Mouse (Mus musculus) midbrain, embryonic 14.5 days (tissue): ENCODE measurements around the gene Ugt2b37. TPM values are rescaled to one million over a fixed set of nuclear protein-coding genes. Genes with fewer than 3 reads are reported as not detected.
"Not testable (repeated sequence)": the region's sequence is repeated elsewhere in the genome, so short reads cannot be mapped to it uniquely, and the experiment has no call there.

Source experiments
- ATAC-seq: fragments of 200-750 bp; cut with Nextera tagmentation; 2 replicates; pipeline ENCODE4 v1.8.0; 2017; ENCODE audit warnings: moderate number of reproducible peaks, moderate library complexity; ENCODE audit not compliant: low FRiP score, low TSS enrichment
- DNase-seq: peaks from one replicate; pipeline ENCODE4 v3.0.0-alpha.2; 2015
- H3K27ac ChIP-seq: fragments of 300-500 bp; sonication (generic); replicated peaks from 2 replicates; pipeline ENCODE4 v1.5.1; 2014; ENCODE audit warnings: mild to moderate bottlenecking, low read depth, low read length, moderate library complexity
- H3K27me3 ChIP-seq: fragments of 300-500 bp; sonication (generic); 2 replicates; pipeline ENCODE4 v1.6.1; 2014; ENCODE audit warnings: low read length, control low read depth, mixed read lengths; ENCODE audit not compliant: control insufficient read depth, insufficient read depth
- H3K36me3 ChIP-seq: fragments of 300-500 bp; sonication (generic); 2 replicates; pipeline ENCODE4 v1.6.1; 2014; ENCODE audit warnings: low read length, control low read depth; ENCODE audit not compliant: control insufficient read depth, insufficient read depth
- H3K4me1 ChIP-seq: fragments of 300-500 bp; sonication (generic); 2 replicates; pipeline ENCODE4 v1.6.1; 2014; ENCODE audit warnings: mild to moderate bottlenecking, antibody characterized with exemption, low read length, control low read depth; ENCODE audit not compliant: control insufficient read depth, insufficient read depth
- H3K4me2 ChIP-seq: fragments of 300-500 bp; sonication (generic); 2 replicates; pipeline ENCODE4 v1.6.1; 2014; ENCODE audit warnings: mild to moderate bottlenecking, low read length, moderate library complexity
- H3K4me3 ChIP-seq: fragments of 300-500 bp; sonication (generic); replicated peaks from 2 replicates; pipeline ENCODE4 v1.5.1; 2014; ENCODE audit warnings: low read depth, low read length
- H3K9ac ChIP-seq: fragments of 300-500 bp; sonication (generic); replicated peaks from 2 replicates; pipeline ENCODE4 v1.6.1; 2014; ENCODE audit warnings: mild to moderate bottlenecking, low read length, moderate library complexity
- H3K9me3 ChIP-seq: fragments of 300-500 bp; sonication (generic); 2 replicates; pipeline ENCODE4 v1.6.1; 2016; ENCODE audit warnings: low read length, control low read depth, mixed read lengths; ENCODE audit not compliant: control insufficient read depth
- WGBS: fragments of 180-500 bp; shearing (Covaris S2); extraction: QIAGEN DNeasy Blood & Tissue Kit; methylation state at CpG from one replicate; pipeline ENCODE4 v1.1.7; 2014; 5-methylcytosine and 5-hydroxymethylcytosine counted together
- polyA plus RNA-seq: library from polyadenylated mRNA; unstranded; fragments of >200 nt; fragmentation: Nextera tagmentation; extraction: Ambion mirVana; gene quantifications from 2 replicates; pipeline ENCODE4 v1.2.1, GENCODE M21; 2014

Ugt2b37 gene
- polyA plus RNA-seq = not detected in 2 replicates

DNA sequence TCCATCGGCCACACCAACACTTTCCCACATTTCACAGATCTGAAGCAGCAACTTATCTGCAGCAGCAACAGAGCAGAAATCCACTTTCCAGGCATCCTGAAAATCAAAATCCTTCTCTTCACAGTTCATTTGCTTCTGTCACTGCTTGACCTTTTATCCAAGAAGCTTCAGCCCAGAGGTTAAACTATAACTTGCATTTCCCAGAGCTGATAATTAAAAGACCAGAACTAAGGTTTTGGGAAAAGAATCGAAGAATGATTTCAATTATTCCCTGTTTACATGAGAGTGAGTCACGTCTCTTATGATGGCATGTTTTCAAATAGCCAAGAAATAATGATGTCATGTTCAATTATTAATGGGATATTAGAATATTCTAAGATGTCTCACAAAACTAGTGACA lies at the start of gene Ugt2b37:
Ugt2b37 (minus strand) TSS at position 129 of the 400 bp plus-strand sequence.
- not testable (repeated sequence) for H3K27ac ChIP-seq, H3K4me3 ChIP-seq, H3K4me1 ChIP-seq, H3K36me3 ChIP-seq, H3K27me3 ChIP-seq, ATAC-seq, H3K9ac ChIP-seq, H3K9me3 ChIP-seq, H3K4me2 ChIP-seq, DNase-seq
- 87% methylated on average over 3 of the region's 3 CpGs for WGBS

DNA sequence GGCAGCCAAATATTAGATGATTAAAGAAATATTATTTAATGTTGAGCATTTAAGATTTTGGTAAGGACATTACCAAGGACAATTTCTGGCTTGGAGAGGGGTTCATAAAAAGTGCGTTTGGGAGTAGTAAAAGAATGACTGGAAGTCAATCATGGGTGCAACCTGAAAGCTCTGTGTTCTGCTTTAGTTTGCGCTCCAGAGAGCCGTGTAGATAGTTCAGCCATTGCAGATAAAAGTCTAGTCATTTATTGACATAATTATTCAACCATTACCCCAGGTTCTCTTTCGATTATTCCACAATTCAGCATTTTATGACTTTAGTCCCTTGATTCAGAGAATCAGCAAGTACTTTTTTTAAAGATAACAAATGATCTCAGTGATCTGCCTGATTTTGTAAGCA lies 31.6 kb upstream of the Ugt2b37 start:
- 87% methylated on average over 4 of the region's 4 CpGs for WGBS
- H3K36me3 ChIP-seq = not testable (repeated sequence)

DNA sequence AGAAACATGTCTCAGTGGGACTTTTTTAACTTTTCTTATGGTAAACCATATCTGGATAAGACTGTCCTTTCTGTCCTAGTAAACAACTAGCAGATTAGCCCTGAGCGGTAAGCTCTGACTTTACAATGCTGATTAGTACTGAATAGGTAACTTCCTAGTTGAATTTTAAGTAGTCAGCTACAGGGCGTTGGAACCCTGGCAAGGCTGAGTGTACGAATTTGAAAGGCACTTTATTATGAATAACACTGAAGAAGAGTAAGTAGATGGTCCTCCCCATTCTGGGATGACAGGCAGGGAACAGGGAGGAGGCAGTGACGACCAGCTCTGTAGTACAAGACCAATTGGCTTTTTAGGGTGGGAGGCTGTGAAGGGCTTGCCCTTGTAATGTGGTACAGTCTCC lies 21.4 kb upstream of the Ugt2b37 start:
- DNase-seq, H3K36me3 ChIP-seq, H3K4me1 ChIP-seq, H3K27me3 ChIP-seq, H3K9me3 ChIP-seq, H3K4me2 ChIP-seq, H3K4me3 ChIP-seq, H3K9ac ChIP-seq, ATAC-seq, H3K27ac ChIP-seq: not testable (repeated sequence)
- WGBS = 83% methylated on average over 4 of the region's 4 CpGs

More for the DNA sequence above, 31.6 kb upstream of the Ugt2b37 start:
- H3K9me3 ChIP-seq, H3K27me3 ChIP-seq, DNase-seq, H3K4me1 ChIP-seq, ATAC-seq, H3K27ac ChIP-seq, H3K4me3 ChIP-seq, H3K9ac ChIP-seq, H3K4me2 ChIP-seq: not testable (repeated sequence)

DNA sequence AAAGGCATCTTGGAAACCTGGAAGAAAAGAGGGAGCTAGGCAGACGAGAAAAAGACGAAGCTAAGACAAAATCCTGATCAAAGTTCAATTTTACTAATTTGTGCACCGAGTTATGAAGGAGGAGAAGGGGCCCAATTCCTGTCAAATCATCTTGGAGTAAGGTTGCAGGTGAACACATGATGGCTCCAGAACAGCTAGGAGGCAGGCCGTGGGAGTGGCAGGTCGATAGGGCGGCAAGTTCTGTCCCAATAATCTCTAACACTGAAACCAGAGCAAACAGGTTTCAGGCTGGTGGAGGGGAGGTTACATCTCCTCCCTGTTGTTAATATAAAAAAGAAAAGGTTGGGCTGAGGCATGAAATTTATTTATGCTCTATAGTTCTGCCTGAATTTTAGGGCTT lies 21.0 kb upstream of the Ugt2b37 start:
- Histone ChIP-seq H3K4me1 (no peaks in the 10 kb centered on the region), H3K27me3 (no peaks in the 10 kb centered on the region), H3K4me2 (no peak overlapping the region), H3K4me3 (no peak overlapping the region), H3K9ac (no peak overlapping the region), H3K36me3 (no peaks in the 10 kb centered on the region), H3K9me3 (no peaks in the 10 kb centered on the region), H3K27ac (no peak overlapping the region)
- WGBS = 93% methylated on average over 6 of the region's 6 CpGs
- no peak for DNase-seq
- no peak for ATAC-seq

DNA sequence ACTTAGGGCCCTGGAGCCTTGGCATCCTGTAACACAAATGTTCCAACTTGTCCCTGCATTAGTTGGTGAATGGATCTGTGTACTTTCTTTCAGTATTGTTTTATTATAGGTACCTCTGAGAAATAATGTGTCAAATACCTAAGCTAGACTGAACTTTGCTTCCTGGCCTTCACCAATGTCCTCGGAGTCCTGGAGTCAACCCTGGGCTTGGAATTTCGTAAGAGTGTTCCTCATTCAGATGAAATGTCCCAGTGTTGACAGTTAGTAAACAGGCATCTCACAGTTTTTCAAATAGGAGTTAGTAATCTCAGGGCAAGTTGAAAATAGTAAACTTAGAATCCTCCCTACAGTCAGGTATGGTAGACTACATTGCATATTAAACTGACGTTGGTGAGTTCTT lies 1.2 kb upstream of the Ugt2b37 start:
- no peak overlapping the region for H3K4me2 ChIP-seq
- no peaks in the 10 kb centered on the region for H3K27me3 ChIP-seq
- no peak overlapping the region for H3K27ac ChIP-seq
- 92% methylated on average over 3 of the region's 3 CpGs for WGBS
- ATAC-seq (no peak), DNase-seq (no peak)
- H3K36me3 ChIP-seq = no peaks in the 10 kb centered on the region
- H3K9ac ChIP-seq = no peak overlapping the region
- no peak overlapping the region for H3K4me3 ChIP-seq
- H3K4me1 ChIP-seq = no peaks in the 10 kb centered on the region
- H3K9me3 ChIP-seq = no peaks in the 10 kb centered on the region

DNA sequence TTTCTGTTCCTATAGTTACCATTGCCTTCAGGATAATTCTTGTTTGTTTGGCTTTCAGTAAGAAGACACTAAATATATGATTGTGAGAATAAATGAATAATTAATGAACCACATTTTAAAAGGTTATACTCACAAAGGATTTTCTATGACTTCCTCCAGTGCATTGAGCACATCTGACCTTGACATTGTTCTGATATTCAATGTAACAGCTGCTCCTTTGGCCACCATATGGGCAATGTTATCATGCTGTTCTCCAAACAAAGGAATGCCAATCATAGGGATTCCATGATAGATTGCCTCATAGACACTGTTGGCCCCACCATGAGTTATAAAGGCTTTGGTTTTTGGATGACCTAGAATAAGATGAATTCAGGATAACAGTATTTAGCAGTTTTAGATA lies 12.5 kb downstream of the Ugt2b37 start:
- not testable (repeated sequence) for ATAC-seq, H3K27me3 ChIP-seq, H3K4me2 ChIP-seq

DNA sequence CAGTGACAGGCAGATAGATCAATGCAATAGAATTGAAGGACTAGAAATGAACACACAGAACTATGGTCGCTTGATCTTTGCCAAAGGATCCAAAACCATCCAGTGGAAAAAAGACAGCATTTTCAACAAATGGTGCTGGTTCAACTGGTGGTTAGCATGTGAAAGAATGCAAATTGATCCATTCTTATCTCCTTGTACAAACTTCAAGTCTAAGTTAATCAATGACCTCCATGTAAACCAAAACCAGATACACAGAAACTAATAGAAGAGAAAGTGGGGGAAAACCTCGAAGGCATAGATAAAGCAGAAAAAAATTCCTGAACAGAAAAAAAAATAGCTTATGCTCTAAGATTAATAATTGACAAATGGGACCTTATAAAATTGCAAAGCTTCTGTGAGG lies 58.2 kb downstream of the Ugt2b37 start:
- H3K9me3 ChIP-seq = not testable (repeated sequence)

More for the DNA sequence above, 12.5 kb downstream of the Ugt2b37 start:
- not testable (repeated sequence) for H3K9me3 ChIP-seq, H3K36me3 ChIP-seq, H3K4me3 ChIP-seq, H3K9ac ChIP-seq, H3K4me1 ChIP-seq, H3K27ac ChIP-seq, DNase-seq

More for the DNA sequence above, 58.2 kb downstream of the Ugt2b37 start:
- not testable (repeated sequence) for H3K36me3 ChIP-seq, H3K27ac ChIP-seq, H3K27me3 ChIP-seq, ATAC-seq, H3K4me1 ChIP-seq, H3K4me2 ChIP-seq, DNase-seq, H3K4me3 ChIP-seq, H3K9ac ChIP-seq
- WGBS = 77% methylated on average over 2 of the region's 2 CpGs

Other genes starting within 250 kb of the Ugt2b37 start
- not detected in 2 replicates for gene Ugt2b36, start 162.2 kb downstream of the Ugt2b37 start, polyA plus RNA-seq
- not detected in 2 replicates for gene Ugt2b5, start 114.5 kb downstream of the Ugt2b37 start, polyA plus RNA-seq
- gene Ugt2a3, start 82.4 kb upstream of the Ugt2b37 start, polyA plus RNA-seq = not detected in 2 replicates
- gene Ugt2b38, start 169.4 kb upstream of the Ugt2b37 start, polyA plus RNA-seq = not detected in 2 replicates
- gene Ugt2a2, start 227.5 kb upstream of the Ugt2b37 start, polyA plus RNA-seq = not detected in 2 replicates
- gene Gm43638, start 232.0 kb upstream of the Ugt2b37 start, polyA plus RNA-seq = not detected in 2 replicates
- gene Ugt2a1, start 236.1 kb upstream of the Ugt2b37 start, polyA plus RNA-seq = not detected in 2 replicates